Mouse (Mus musculus) B cell, adult (primary cell): ENCODE data around the gene Olfr786. TPM values are rescaled to one million over a fixed set of nuclear protein-coding genes. Genes with fewer than 3 reads are reported as not detected.

Experiments used
- total RNA-seq: library from RNA; stranded (reverse); gene quantifications from 4 replicates; pipeline ENCODE4 v1.2.4, GENCODE M21; 2023; ENCODE audit not compliant: inconsistent age

The Olfr786 gene
- total RNA-seq, result not detected in 4 replicates

GRCm38 (mm10) chr10:129427006-129427405 lies at the start of gene Olfr786:
Gene Olfr786, plus strand, starts transcription at chr10:129427306.

GRCm38 (mm10) chr10:129383783-129384182 lies 43.3 kb upstream of the Olfr786 start, which contains the start of gene Olfr784:
Gene Olfr784, plus strand, starts transcription at chr10:129384083.

GRCm38 (mm10) chr10:129405126-129405525 lies 22.0 kb upstream of the Olfr786 start, which contains the start of gene Olfr785:
Gene Olfr785, plus strand, starts transcription at chr10:129405426.

GRCm38 (mm10) chr10:129461562-129461961 lies 34.5 kb downstream of the Olfr786 start, which contains the start of gene Olfr787:
Gene Olfr787, plus strand, starts transcription at chr10:129461862.

GRCm38 (mm10) chr10:129470698-129471097 lies 43.6 kb downstream of the Olfr786 start, which contains the start of gene Olfr788:
Gene Olfr788, plus strand, starts transcription at chr10:129470998.

GRCm38 (mm10) chr10:129484452-129484851 lies 57.3 kb downstream of the Olfr786 start, which contains the start of gene Olfr789:
Gene Olfr789, plus strand, starts transcription at chr10:129484752.

Other genes with a start within 250 kb of the Olfr786 start
- gene Olfr772, start 249.4 kb upstream of the Olfr786 start, total RNA-seq, result not detected in 4 replicates
- gene Olfr773, start 239.9 kb upstream of the Olfr786 start, total RNA-seq, result not detected in 4 replicates
- gene Olfr774, start 191.1 kb upstream of the Olfr786 start, total RNA-seq, result not detected in 4 replicates
- 0.24 TPM in 1 of 4 replicates, not detected in the others for gene Olfr775, start 178.9 kb upstream of the Olfr786 start, total RNA-seq
- not detected in 4 replicates for gene Olfr776, start 168.2 kb upstream of the Olfr786 start, total RNA-seq
- gene Olfr777, start 155.8 kb upstream of the Olfr786 start, total RNA-seq, result not detected in 4 replicates
- gene Olfr780, start 109.2 kb upstream of the Olfr786 start, total RNA-seq, result not detected in 4 replicates
- not detected in 4 replicates for gene Olfr781, start 98.5 kb upstream of the Olfr786 start, total RNA-seq
- not detected in 4 replicates for gene Olfr782, start 78.5 kb upstream of the Olfr786 start, total RNA-seq
- gene Olfr784, start 43.2 kb upstream of the Olfr786 start, total RNA-seq, result 0.15 to 0.16 TPM in 2 of 4 replicates, not detected in the others
- not detected in 4 replicates for gene Olfr785, start 21.9 kb upstream of the Olfr786 start, total RNA-seq
- not detected in 4 replicates for gene Olfr787, start 34.6 kb downstream of the Olfr786 start, total RNA-seq
- not detected in 4 replicates for gene Olfr788, start 43.7 kb downstream of the Olfr786 start, total RNA-seq
- gene Olfr789, start 57.4 kb downstream of the Olfr786 start, total RNA-seq, result not detected in 4 replicates
- not detected in 4 replicates for gene Olfr790, start 71.2 kb downstream of the Olfr786 start, total RNA-seq
- gene Olfr791, start 94.5 kb downstream of the Olfr786 start, total RNA-seq, result not detected in 4 replicates
- gene Olfr792, start 111.9 kb downstream of the Olfr786 start, total RNA-seq, result not detected in 4 replicates
- gene Olfr794, start 140.3 kb downstream of the Olfr786 start, total RNA-seq, result not detected in 4 replicates
- not detected in 4 replicates for gene Olfr796, start 185.3 kb downstream of the Olfr786 start, total RNA-seq
- gene Olfr798, start 200.6 kb downstream of the Olfr786 start, total RNA-seq, result not detected in 4 replicates
- gene Olfr799, start 210.2 kb downstream of the Olfr786 start, total RNA-seq, result not detected in 4 replicates
- not detected in 4 replicates for gene Olfr800, start 230.4 kb downstream of the Olfr786 start, total RNA-seq
- not detected in 4 replicates for gene Olfr801, start 246.6 kb downstream of the Olfr786 start, total RNA-seq